Mouse (Mus musculus) bone marrow macrophage, adult 2 months (primary cell): ENCODE measurements around the gene Usp3.

ENCODE experiments used
- CTCF ChIP-seq: IDR thresholded peaks from 2 replicates; pipeline ENCODE4 v1.5.1; 2012; ENCODE audit warnings: low read depth, mild to moderate bottlenecking, low read length, moderate library complexity
- POLR2A ChIP-seq: IDR thresholded peaks from 2 replicates; pipeline ENCODE4 v1.6.1; 2012; ENCODE audit warnings: mild to moderate bottlenecking, low read depth, low read length, borderline replicate concordance

DNA sequence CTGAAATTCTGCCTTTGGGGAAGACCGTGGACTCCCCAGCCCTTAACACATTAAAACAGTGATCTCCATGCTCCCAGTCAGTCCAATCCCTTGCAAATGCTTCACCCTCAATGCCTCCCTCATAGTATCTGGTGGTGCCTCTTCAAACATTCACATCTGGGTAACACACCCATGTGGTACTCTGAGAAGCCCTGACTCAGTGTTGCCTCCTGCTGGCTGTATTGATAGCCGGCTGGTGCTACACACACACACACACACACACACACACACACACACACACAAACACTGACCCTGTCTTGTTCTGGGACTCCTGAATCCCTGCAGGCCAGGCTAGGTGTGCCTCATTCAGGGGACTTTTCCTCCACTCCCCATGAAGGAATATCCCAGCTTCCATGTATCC lies 24.9 kb upstream of the Usp3 start:
- TF ChIP-seq CTCF = no peak
- no peak for TF ChIP-seq POLR2A
